Mouse (Mus musculus) induced T-regulatory cell, adult 2 months (primary cell): ENCODE measurements around the gene Ifngr1.

Experiments used
- DNase-seq: peaks from one replicate; pipeline ENCODE4 v3.0.0-alpha.2; 2012; ENCODE audit warnings: low read depth

Ifngr1 gene

DNA sequence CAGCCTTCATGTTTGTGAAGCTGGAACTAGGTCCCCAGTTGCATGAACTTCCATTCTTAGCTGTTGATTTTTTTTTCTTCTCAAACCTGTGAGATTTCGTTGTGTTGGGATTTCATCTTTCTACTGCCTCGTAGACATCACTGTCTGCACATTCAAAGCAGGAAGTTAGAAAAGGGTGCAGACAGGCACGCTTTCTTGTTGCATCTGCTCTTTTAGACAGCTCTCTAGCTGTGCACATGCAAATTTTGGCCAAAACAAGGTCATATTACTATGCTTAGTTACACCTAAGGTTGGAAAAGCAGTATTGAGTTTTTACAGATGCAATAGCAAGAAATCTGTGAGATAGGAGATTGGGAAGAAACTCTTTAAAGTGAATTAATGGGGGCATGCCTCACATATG lies 4.5 kb upstream of the Ifngr1 start:
- DNase-seq: peak; percentile 38

DNA sequence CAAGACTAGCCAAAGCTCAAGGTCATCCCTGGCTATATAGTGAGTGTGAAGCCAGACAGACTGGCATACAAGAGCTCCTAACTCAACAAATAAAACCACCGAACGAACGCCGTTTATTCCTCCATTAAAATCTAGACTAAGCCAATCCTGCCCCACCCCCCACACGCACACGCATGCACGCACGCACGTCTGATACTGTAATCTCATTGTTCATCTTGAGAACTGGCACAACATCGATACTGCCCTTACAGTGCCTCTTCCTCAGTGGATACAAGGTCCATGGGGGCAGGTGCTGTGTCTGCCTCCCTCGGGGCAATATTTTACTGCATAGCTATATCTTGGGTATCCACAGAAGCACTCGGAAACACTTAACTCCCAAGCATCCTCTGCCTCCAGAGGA lies 2.1 kb upstream of the Ifngr1 start:
- no peak for DNase-seq

DNA sequence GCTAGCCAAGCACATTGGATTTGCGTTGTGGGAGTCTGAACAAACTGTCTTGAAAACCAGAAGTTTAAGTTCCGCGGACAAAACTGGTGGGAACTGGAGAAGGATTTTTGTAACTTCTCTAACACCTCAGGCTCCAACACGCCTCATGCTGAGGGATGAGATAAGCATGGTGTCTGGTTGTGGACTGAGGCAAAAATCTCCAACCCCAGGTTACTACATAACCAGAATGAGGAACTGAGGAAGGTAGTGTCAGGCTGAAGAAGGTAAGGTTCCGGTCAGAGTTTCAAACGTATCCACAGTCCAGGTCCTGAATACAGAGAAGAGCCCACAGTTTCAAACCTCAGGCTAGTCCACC lies 486 bp upstream of the Ifngr1 start:
- DNase-seq: no peak

DNA sequence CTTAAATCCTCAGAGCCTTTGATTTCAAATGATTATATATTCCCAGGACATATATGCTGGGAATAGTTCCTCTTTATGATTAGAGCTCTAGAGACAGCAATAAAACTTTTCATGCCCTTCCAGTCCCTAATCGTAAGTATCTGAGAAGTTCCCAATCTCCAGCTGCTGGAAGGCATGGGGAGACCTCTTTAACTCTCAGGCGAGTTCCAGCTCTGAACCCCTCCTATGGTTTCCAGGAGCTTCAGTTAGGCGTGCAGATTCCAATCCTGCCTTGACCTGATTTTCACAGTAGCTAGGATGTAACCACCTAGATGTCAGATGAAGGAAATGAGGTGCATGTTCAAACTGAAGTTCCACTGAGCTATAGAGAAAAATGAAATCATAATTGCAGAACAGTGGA lies 807 bp downstream of the Ifngr1 start:
- peak; percentile 66 for DNase-seq

DNA sequence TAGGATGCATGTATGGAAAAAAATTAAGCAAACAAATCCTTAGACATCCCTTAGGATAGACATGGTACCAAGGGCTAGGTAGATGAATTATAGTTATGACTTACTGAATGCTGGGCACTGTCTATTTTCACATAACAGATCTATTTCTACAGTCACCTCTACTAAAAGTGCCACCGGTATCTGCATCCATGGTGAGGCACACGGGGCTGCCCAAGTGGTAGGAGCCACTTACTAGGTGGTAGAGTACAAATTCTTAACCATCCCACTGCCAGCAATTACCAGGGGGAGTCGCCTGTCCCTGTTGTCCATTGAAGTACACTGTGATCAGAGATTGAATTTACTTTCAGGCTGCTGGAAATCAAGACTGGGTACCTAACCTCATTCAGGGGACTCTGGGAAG lies 1.5 kb downstream of the Ifngr1 start:
- peak; percentile 63 for DNase-seq

DNA sequence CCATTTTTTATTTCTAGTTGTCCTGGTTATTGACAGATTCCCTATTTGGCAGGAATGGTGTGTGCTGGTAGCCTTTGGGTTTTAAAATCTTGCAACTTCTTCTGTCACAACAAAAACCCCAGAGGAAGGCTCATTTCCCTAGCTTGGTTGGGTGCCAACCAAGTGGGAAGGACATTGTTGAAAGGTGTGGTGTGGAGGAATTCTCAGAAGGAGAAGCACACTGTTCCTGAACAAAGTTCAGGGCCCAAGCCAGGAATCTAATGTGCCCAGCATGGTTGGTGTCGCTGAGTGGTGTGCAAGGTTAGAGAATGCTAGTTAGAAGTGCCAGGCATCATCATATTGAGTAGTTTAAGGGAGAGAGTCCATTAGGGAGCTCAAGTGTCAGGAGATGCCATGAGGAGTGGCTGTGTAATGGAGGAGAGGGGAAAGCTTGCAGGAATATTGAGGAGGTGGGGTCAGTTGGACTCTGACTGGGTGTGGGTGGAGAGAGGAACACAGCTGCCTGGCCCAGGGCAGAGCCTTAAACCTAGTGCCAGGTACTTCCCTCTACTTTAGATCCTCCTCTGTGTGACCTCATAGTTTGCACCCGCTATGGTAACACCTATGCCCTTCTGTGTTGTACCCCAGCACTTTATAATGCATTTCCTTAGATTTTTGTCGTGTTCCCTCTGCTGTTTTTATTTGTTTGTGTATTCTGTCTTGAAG lies 2.6 kb downstream of the Ifngr1 start:
- DNase-seq: peak; percentile 79

DNA sequence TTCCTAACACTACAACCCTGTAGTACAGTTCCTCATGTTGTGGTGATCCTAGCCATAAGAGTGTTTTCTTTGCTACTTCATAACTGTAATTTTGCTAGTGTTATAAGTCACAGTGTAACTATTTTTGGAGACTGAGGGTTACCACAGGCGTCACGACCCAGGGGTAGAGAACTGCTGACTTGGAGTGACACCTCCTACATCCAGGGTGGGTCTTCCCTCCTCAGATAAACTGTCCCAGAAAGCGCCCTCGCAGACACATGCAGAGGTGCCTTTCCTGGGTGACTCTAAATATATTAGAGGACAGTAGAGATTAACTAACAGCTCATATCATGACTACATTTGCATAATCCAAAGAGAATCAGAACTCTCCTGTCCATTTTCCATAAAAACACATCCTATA lies 5.1 kb downstream of the Ifngr1 start:
- DNase-seq: peak; percentile 82

DNA sequence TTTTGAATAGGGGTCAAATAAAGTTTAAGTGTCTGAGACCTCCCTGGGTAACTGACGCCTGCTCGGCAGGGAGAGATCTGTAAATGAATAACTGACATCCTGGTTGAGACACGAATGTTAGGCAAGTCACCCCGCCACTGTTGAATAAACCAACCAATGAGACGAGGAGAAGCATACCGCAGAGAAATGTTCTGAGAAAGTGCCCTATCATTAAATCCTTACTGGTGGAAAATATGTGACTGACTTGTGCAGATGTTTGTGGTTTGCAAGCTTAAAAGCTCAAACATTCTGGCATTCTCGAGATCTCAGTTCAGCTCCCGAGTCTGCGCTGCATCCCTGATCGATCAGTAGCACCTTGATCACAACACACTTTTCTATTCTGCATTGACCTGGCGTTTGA lies 6.3 kb downstream of the Ifngr1 start:
- peak; percentile 89 for DNase-seq

DNA sequence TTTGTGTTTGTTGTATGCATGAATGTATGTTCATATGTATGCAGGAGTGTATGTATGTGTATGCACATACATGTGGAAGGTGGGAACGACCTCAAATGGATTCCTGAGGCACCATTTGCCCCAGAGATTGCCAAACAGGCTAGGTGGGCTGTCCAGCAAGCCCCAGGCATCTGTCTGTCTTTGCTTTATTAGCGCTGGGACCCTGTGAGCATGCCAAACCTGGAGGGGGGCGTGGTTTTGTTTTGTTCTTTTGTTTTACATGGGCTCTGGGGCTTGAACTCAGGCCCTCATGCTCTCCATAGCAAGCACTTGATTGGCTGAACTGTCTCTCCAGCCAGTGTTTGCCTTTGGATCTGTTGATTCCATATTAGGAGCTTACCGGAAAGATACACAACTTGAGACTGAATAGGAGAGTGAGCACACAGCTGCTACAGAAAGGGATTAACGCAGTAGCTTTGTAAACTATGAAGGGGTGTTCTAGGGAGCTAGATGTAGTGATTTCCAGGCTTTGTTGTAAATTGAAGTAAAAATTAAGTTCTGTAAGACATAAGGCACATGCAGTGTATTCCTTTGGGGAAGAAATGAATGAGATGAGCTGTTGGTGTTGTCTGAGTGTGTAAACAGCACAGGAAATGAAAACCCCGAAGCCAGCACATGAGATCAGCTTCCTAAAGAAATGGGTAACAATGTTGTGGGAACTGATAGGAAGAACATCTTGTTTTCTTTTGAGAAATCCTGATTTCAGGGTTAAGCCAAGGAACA lies 7.8 kb downstream of the Ifngr1 start:
- peak; percentile 28 for DNase-seq

DNA sequence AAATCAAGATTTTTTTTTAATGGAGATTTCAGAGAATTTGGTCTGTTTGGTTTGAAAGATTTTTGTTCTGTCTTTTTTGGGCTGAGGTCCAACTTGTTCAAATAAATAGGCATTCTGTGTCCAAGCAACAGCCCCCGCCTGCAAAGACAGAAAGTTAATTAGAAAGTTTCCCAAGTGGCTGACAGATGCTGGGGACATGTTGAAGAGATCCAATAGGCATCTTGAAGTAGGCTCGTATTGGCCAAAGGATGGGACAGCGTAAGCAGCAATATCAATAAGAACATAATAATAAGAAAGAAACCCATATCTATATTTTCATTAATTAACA lies 8.3 kb downstream of the Ifngr1 start:
- no peak for DNase-seq

DNA sequence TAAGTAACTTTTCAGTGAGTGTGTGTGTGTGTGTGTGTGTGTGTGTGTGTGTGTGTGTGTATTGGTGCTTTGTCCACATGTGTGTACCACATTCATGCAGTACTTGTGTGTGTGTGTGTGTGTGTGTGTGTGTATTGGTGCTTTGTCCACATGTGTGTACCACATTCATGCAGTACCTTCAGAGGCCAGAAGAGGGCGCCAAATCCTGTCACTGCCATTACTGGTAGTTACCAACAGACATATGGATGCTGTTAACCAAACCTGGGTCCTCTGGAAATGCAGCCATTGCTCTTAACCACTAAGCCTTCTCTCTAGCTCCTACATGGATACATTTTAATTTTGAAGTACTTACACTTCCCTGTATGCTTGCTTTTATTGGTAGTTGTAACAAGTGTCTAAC lies 9.8 kb downstream of the Ifngr1 start:
- DNase-seq: peak; percentile 76

DNA sequence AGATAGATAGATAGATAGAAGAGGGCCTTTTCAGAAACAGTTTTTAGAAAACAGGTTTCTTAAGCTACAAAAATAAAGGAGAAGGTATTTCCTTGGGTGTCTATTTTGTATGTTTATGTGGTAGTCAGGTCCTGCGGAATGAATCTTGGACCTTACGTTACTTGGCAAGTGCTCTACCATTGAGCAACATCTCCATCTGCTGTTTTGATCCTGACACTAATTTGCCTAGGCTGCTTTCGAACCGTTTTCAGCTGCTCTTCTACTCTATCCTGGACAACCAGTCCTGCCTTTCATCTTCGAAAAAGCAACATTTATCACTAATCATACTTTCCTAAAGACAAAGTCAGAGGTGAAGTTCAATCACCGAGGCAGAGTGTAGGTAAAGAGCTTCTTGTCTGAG lies 11.5 kb downstream of the Ifngr1 start:
- no peak for DNase-seq

DNA sequence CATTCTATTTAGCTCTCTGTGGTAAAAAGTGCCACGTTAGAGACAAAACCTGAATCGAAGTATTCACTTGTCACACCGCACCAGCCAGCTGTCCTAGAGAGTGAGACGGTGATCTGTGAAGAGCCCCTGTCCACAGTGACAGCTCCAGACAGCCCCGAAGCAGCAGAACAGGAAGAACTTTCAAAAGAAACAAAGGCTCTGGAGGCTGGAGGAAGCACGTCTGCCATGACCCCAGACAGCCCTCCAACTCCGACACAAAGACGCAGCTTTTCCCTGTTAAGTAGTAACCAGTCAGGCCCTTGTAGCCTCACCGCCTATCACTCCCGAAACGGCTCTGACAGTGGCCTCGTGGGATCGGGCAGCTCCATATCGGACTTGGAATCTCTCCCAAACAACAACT lies 17.4 kb downstream of the Ifngr1 start:
- no peak for DNase-seq

DNA sequence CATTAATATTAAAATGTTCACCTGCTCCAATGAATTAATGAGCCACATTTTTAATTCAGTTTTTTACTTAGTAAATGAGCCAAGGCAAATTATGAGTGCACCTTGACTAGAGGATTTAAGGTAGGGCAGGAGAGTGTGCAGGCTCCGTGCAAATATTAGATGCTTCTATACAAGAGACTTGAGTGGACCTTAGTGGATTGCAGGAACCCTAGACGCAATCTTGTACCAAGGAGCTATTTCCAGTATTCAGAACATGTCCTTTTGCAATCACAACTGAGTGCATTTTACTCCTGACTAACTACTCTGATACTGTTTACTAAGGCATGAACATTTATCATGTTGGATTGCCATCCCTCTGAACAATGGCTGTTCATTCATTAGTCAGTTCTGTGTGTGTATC lies 19.9 kb downstream of the Ifngr1 start:
- DNase-seq: no peak

DNA sequence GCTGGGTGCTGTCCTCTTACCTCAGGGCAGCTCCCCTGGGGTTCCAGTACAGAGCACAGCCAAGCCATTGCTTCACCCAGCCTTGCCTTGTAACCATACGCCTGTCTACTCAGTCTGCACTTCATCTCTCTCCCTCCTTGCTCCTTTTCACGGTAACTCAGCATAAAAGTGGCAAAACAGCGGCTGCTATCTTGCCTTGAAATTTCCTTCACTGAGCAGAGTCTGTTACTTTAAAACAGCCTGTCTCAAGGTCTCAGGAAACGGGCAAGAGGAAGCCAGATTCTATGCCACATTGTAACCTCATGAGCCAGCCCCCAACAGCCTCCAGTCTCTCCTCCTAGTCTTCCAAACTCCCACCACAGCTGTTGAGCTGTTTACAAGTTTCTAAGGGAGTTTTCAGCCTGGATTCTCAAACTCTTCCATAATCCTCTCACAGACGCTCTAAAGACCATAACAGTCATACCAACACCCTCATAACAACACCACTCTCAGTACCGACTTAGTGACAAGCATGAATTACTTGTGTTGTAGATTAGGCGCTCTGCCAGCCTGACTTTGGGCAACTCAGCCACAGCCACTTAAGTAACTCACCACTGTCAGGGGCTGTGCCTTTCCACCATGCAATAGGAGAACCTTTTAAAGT lies 21.5 kb downstream of the Ifngr1 start:
- DNase-seq: peak; percentile 31

DNA sequence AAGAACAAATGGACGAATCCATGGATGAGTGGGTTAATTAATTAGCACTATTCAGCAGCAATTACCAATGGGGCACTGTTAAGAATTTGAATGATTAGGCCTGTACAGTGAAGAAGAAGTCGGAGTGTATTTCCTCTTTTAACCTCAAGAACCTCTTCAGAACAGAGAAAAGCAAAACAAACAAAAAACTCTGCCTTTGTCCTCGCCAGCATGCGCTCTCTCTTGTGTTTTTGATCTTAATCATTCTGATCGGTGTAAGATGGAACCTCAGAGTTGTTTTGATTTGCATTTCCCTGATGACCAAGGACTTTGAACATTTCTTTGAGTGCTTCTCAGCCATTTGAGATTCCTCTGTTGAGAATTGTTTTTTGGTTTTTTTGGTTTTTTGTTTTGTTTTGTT lies 28.0 kb downstream of the Ifngr1 start:
- DNase-seq: peak; percentile 45

DNA sequence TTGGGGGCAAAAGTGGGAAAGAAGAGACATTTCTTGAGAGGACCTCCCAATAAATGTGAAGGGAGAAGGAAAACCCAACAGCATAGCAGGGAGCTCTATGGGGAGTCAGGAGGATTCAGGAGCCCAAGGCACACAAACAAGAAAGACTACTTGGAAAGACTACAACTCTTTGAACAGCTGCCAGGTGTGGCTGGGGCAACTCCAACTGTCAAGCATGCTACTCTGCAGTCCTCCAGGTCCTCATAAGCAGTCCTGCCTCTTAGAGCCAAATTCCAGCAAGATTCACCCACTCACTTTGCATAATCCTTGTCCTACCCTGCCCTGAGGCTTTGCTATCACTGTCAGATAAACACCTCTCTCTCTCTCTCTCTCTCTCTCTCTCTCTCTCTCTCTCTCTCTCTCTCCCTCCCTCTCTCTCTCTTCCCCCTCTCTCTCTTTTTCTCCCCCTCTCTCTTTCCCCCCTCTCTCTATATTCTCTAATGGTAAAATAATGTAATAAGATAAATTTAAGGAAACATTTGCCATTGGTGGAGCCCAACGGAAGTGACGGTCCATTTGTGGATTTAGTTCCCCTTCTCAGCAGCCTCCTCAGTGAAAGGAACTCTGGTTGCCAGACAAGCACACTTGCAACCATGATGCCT lies 29.8 kb downstream of the Ifngr1 start, which contains the start of gene Il22ra2:
TSS of gene Il22ra2 (plus strand) at position 591 of the 641 bp plus-strand sequence.
- no peak for DNase-seq

DNA sequence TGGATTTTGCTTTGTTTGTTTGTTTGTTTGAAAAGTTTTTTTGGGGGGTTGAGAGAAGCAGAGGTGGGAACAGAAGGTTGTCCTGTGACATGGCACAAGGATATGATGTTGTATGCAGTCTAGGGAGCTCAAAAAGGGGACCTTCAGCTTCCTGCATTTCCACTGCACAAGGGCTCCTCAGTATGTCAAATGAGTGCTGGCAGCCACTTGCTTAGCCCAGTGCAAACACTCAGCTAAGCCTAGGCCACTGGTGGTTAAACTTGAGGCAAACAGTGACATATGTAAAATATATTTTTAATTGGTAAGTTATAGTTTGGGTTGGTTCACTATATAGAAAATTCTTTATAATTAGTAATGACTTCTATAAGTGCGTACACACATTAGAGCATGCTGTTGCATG lies 32.9 kb downstream of the Ifngr1 start:
- DNase-seq: no peak

DNA sequence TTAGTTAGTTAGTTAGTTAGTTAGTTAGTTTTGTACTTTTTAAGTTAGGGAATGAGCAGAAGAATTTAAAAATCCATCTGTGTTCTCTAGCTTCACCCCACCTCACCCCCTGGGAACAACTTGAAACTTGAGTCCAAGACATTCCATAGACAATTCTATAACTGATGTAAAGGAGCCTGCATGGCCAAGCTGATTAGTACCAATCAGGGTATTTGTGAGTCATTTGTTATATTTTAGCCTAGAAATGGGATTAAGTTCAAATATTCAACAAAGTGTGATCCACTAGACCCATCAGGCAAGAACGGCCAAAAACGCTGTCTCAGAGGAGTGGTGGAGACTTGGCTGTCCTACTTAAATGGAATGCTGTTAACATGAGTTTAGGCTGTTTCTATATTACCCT lies 35.6 kb downstream of the Ifngr1 start:
- no peak for DNase-seq

DNA sequence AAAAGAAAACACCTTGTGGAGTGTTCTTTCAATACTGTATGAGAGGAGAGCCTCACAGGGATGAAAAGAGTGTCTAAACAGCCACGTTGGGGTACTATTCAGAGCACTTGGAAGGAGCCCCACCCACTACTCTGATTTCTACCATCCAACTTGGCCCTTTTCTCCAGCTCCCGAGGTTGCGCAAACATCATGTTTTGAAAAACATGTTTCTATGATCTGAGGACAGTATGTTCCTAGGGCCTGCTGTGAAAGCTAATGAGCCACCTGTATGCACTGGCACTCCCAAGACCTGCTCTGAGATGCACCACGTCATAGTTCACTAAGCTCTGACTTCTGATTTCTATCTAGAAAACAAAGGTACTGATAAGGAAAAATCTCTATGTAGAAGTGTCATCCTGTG lies 36.0 kb downstream of the Ifngr1 start:
- no peak for DNase-seq

DNA sequence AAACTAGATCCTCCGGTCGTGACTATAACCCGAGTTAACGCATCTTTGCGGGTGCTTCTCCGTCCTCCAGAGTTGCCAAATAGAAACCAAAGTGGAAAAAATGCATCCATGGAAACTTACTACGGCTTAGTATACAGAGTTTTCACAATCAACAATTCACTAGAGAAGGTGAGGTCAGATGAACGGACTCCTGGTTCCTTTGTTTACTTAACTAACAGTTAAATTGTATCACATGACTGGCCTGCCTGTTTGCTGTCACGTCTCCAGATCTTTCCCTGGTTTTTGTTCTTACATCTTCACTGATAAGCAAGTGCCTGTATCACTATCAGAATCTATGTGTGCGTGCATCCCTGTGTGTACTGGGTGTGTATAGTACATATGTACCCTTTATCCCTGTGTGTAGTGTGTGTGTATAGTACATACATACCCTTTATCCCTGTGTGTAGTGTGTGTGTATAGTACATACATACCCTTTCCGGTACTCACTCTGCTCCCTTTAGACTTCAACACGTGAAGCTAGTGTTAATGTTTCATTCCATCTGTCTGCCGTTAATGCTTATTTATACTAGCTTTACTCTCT lies 40.0 kb downstream of the Ifngr1 start:
- DNase-seq: no peak

DNA sequence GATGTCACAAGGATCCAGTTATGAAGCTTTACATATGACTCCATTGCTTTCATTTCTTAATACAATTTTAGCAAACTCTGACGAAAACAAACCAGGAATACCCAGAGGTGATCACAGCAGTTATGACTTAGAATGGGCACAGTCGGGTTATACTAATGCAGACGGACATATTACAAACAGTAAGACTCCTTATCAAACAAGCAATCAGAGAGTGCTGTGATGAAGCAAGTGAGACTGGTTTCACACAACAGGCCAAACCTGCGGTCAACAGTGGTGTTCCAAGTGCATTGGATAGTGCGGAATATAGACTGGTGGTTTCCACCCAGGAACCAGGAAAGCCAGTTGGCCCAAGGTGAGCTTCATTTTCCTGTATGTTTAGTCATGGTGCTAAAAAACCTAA lies 47.1 kb downstream of the Ifngr1 start:
- DNase-seq: no peak

DNA sequence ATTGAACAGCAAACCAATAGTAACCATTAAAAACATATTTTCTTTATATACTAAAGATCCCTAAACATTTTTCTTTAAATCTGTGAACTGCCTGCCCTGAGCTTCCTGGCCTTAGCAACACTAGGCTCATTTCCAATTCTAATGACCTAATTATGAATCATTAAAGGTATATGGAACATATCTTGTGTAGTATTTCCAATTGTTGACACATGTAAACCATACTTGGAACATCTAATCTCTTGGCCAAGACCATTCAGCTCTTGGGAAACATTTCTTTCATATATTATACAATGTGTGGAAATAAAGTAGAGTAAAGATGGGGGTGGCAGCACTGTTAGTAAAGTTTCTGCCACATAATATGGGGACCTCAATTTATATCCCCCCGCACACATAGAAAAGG lies 47.9 kb downstream of the Ifngr1 start:
- no peak for DNase-seq
